Mouse (Mus musculus): ENCODE data around the gene Cth.

DNA sequence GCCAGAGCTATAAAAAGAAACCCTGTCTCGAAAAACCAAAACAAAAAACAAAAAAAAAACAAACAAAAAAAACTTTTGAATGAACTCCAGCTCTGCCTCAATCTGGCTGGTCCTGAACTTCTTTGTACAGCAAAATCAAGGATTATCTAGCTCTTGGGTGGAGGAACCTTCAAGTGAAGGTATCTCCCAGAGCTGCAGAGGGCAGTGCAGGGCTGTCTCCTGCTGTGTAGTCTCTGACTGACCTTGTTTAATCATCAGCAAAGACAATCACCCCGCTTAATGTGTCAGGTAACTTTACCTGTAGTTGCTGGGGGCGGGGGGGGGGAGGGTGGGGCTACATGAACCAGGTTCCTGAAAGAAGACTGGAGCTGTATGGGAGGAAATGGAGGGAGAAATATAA, 6.7 kb upstream of the Cth start:
- no peak for TF ChIP-seq POLR2A (IDR thresholded peaks at IDR 0.05; ENCODE audit: borderline replicate concordance, extremely low read depth, low read depth, low read length)
- TF ChIP-seq CTCF (IDR thresholded peaks at IDR 0.05; ENCODE audit: insufficient read depth, low read length) = peak; percentile 47; the same call in 1 of the 2 replicates

All from lung, adult 2 months (tissue).